Mouse (Mus musculus) neural tube, embryonic 11.5 days (tissue): ENCODE measurements around the gene Mrps7. TPM values are rescaled to one million over a fixed set of nuclear protein-coding genes. Genes with fewer than 3 reads are reported as not detected.
"Not testable (repeated sequence)": the region's sequence is repeated elsewhere in the genome, so short reads cannot be mapped to it uniquely, and the experiment has no call there.

Experiments used
- ATAC-seq: fragments of 200-750 bp; cut with Nextera tagmentation; 2 replicates; pipeline ENCODE4 v1.8.0; 2017; ENCODE audit warnings: moderate number of reproducible peaks, mild to moderate bottlenecking, moderate TSS enrichment, moderate library complexity; ENCODE audit not compliant: insufficient read depth, low FRiP score, low TSS enrichment
- DNase-seq: peaks from one replicate; pipeline ENCODE4 v3.0.0-alpha.2; 2015; ENCODE audit warnings: low spot score
- H3K27ac ChIP-seq: fragments of 300-500 bp; sonication (generic); 2 replicates; pipeline ENCODE4 v1.5.1; 2014; ENCODE audit warnings: low read depth, mild to moderate bottlenecking, low read length
- H3K27me3 ChIP-seq: fragments of 300-500 bp; sonication (generic); 2 replicates; pipeline ENCODE4 v1.6.1; 2014; ENCODE audit warnings: mild to moderate bottlenecking, low read length, mixed read lengths; ENCODE audit not compliant: control insufficient read depth, insufficient read depth
- H3K36me3 ChIP-seq: fragments of 300-500 bp; sonication (generic); 2 replicates; pipeline ENCODE4 v1.6.1; 2014; ENCODE audit warnings: mild to moderate bottlenecking, low read length, moderate library complexity, mixed read lengths; ENCODE audit not compliant: control insufficient read depth, insufficient read depth
- H3K4me1 ChIP-seq: fragments of 300-500 bp; sonication (generic); 2 replicates; pipeline ENCODE4 v1.6.1; 2014; ENCODE audit warnings: low read length, mixed read lengths; ENCODE audit not compliant: control insufficient read depth, insufficient read depth
- H3K4me2 ChIP-seq: fragments of 300-500 bp; sonication (generic); 2 replicates; pipeline ENCODE4 v1.6.1; 2014; ENCODE audit warnings: low read depth, mild to moderate bottlenecking, moderate library complexity
- H3K4me3 ChIP-seq: fragments of 300-500 bp; sonication (generic); 2 replicates; pipeline ENCODE4 v1.5.1; 2014; ENCODE audit warnings: low read depth, low read length
- H3K9ac ChIP-seq: fragments of 300-500 bp; sonication (generic); 2 replicates; pipeline ENCODE4 v1.6.1; 2014; ENCODE audit warnings: mild to moderate bottlenecking, low read length
- H3K9me3 ChIP-seq: fragments of 300-500 bp; sonication (generic); 2 replicates; pipeline ENCODE4 v1.6.1; 2016; ENCODE audit warnings: low read length; ENCODE audit not compliant: control insufficient read depth
- WGBS: fragments of 180-500 bp; shearing (Covaris S2); extraction: QIAGEN DNeasy Blood & Tissue Kit; methylation state at CpG from one replicate; pipeline ENCODE4 v1.1.7; 2014; 5-methylcytosine and 5-hydroxymethylcytosine counted together
- polyA plus RNA-seq: library from polyadenylated mRNA; unstranded; fragments of >200 nt; fragmentation: Nextera tagmentation; extraction: Ambion mirVana; gene quantifications from 2 replicates; pipeline ENCODE4 v1.2.1, GENCODE M21; 2014

Mrps7 gene
- polyA plus RNA-seq, 1 experiment from 2014 or later = 95.5 TPM

DNA sequence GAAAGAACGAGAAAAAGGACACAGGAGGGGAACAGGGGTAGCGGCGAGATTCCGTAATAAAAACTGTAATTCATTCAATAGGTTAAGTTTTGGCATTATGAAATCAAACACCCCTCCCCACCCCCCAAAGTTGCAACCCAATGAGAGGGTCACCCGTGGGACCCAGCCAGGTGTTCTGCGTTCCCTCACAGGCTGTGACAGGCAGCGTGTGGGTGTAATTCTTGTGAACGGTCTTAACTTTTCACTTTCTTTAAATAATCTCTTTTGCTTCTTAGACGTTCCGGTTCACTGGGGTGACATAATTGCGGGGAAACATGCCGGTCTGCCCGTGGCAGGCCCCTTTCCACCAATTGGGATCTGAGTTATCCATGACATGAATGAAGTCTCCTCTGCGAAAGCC, 41.8 kb downstream of the Mrps7 start:
- not testable (repeated sequence) for ATAC-seq, DNase-seq, H3K4me1 ChIP-seq, H3K27me3 ChIP-seq, H3K27ac ChIP-seq, H3K9me3 ChIP-seq, H3K4me2 ChIP-seq, H3K4me3 ChIP-seq, H3K9ac ChIP-seq, H3K36me3 ChIP-seq
- 97% methylated on average over 14 of the region's 14 CpGs for WGBS

DNA sequence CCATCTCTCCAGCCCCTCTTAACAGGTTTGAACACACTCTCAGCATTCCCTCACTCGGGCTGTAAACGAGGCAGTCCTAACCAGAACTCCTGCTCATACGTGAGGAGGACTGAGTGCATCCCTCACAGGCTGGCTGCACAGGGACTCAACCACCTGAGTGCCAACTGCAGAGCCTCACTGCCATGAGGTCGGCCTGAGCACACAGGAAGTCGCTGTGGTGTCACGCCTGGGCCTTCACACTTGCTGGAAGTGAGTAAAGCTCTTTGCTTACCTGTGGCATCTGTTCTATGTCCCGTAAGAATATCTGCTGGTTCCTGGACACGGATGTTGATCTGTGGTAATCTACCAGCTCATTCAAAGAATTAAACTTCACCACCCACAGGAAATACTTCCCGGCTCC, 42.7 kb downstream of the Mrps7 start:
- H3K27me3 ChIP-seq = no peaks in the 10 kb centered on the region
- H3K4me2 ChIP-seq = no peak overlapping the region
- no peak overlapping the region for H3K27ac ChIP-seq
- no peak overlapping the region for H3K9ac ChIP-seq
- no peak for DNase-seq
- H3K36me3 ChIP-seq = no peaks in the 10 kb centered on the region
- H3K4me1 ChIP-seq = no peaks in the 10 kb centered on the region
- 93% methylated on average over 9 of the region's 9 CpGs for WGBS
- H3K9me3 ChIP-seq = no peaks in the 10 kb centered on the region
- no peak for ATAC-seq
- no peak overlapping the region for H3K4me3 ChIP-seq

DNA sequence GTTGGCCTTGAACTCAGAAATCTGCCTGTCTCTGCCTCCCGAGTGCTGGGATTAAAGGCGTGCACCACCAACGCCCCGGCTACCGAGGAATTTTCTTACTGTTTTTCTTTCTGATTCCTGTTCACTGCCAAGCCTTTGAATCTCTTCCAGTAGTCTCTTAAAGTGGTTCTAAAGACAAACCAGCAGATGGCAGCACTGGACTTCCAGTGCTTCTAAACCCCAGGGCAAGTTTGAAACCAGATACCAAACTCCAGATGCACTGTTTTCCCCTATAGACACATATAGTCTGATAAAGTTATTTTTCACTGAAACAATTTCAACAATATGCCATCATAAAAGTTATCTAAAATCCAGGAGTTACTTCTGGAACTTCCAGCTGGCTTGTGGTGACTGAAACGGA, 43.7 kb downstream of the Mrps7 start:
- H3K9ac ChIP-seq = no peak overlapping the region
- H3K27me3 ChIP-seq = no peaks in the 10 kb centered on the region
- H3K36me3 ChIP-seq = no peaks in the 10 kb centered on the region
- peak; percentile 61 for DNase-seq
- no peak overlapping the region for H3K4me2 ChIP-seq
- H3K9me3 ChIP-seq = no peaks in the 10 kb centered on the region
- H3K4me1 ChIP-seq = no peaks in the 10 kb centered on the region
- H3K27ac ChIP-seq = 0 out of 2 replicates have a peak overlapping the region, but pooled peaks have one; percentile 6
- 67% methylated on average over 6 of the region's 6 CpGs for WGBS
- no peak for ATAC-seq
- no peak overlapping the region for H3K4me3 ChIP-seq

DNA sequence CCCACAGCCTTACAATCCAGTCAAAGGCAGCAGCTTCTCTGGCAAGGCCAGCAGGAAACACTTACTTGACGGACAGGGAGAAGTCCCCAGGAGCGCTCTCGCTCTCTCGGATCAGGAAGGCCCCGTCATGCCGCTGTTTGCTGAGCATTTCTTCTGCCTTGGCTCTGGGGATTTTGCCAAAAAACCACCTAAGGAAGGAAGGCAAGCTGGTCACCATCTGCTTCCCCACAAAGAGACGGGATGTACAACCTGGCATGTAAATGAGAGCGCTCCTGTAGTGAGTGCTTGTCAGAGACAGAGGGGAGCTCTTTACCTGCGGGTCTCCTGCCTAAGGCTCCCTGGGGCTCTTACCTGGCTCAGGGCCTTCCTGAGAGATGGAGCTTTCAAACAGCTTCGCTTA, 46.0 kb downstream of the Mrps7 start:
- Histone ChIP-seq H3K4me1 (no peaks in the 10 kb centered on the region), H3K4me2 (no peak overlapping the region), H3K9ac (no peak overlapping the region), H3K9me3 (no peaks in the 10 kb centered on the region), H3K4me3 (no peak overlapping the region), H3K27me3 (no peaks in the 10 kb centered on the region), H3K27ac (no peak overlapping the region), H3K36me3 (no peaks in the 10 kb centered on the region; the same call in 1 of the 2 replicates)
- 81% methylated on average over 10 of the region's 10 CpGs for WGBS
- ATAC-seq (no peak), DNase-seq (no peak)

DNA sequence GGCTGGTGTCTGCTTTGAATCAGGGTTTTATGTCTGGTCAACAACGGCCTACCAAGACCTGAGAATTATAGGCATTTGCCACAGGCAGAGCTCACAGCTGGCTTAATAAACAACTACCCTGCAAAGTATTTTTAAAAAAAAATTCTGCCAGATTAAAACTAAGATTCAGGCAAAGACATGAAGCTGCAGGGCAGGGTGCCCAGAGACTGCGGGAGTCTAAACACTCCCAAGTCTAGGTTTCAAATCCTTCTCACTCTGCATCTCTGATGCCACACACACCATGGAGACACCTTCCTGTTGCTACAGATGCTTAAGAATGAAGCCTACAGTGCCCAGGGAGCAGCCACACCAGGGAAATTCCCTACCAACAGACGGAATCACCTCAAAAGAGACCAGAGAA, 48.0 kb downstream of the Mrps7 start:
- no peaks in the 10 kb centered on the region for H3K9me3 ChIP-seq
- WGBS = 93% methylated on average over 3 of the region's 3 CpGs
- H3K4me2 ChIP-seq = no peak overlapping the region
- ATAC-seq (no peak), DNase-seq (no peak)
- no peaks in the 10 kb centered on the region; the same call in 1 of the 2 replicates for H3K36me3 ChIP-seq
- no peaks in the 10 kb centered on the region for H3K4me1 ChIP-seq
- no peak overlapping the region for H3K4me3 ChIP-seq
- H3K9ac ChIP-seq = no peak overlapping the region
- no peak overlapping the region for H3K27ac ChIP-seq
- no peaks in the 10 kb centered on the region for H3K27me3 ChIP-seq

DNA sequence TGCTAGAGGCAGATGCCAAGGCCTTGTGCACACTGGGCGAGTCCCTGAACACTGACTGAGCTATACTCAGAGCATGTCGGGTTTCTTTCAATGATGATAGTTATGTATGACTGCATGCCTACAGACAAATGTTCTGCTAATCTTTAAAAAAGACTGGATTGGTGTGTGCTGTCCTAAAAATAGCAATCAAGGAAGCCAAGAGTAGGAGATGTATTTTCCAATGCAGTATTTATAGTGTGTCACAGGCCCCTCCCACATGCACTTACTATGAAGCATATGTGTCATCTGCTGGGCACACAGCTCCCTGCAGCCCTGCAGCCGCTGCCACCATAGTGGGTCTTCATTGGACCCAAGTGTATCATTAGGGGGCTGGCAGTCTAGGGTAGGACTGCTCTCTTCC, 49.5 kb downstream of the Mrps7 start:
- no peak for DNase-seq
- Histone ChIP-seq H3K4me1 (no peaks in the 10 kb centered on the region), H3K27ac (no peak overlapping the region), H3K4me2 (no peak overlapping the region), H3K27me3 (no peaks in the 10 kb centered on the region), H3K4me3 (no peak overlapping the region), H3K36me3 (no peaks in the 10 kb centered on the region; the same call in 1 of the 2 replicates), H3K9ac (no peak overlapping the region), H3K9me3 (no peaks in the 10 kb centered on the region)
- 90% methylated on average over 3 of the region's 3 CpGs for WGBS
- ATAC-seq = no peak

DNA sequence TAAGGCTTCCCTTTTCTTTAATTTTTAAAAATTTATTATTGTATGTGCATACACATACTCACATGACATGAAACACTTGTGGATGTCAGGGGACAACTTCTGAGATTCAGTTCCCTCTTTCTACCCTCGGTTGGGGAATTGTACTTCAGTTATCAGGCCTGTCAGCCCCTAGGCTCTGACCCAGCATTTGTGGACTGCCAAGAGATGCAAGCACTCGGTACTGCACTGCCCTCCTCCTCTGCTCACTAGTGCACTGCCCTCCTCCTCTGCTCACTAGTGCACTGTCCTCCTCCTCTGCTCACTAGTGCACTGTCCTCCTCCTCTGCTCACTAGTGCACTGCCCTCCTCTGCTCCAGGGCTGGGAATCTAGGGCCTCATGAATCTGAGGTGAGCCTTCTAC, 50.4 kb downstream of the Mrps7 start:
- ATAC-seq (no peak), DNase-seq (no peak)
- Histone ChIP-seq H3K4me1 (no peaks in the 10 kb centered on the region), H3K9ac (no peak overlapping the region), H3K4me2 (no peak overlapping the region), H3K4me3 (no peak overlapping the region), H3K36me3 (no peaks in the 10 kb centered on the region; the same call in 1 of the 2 replicates), H3K27me3 (no peaks in the 10 kb centered on the region), H3K27ac (no peak overlapping the region), H3K9me3 (no peaks in the 10 kb centered on the region)
- WGBS = 85% methylated on average over 2 of the region's 2 CpGs

Other genes with a start within 250 kb of the Mrps7 start
- 13.1 and 16.1 TPM in 2 replicates for gene Hid1, start 236.2 kb upstream of the Mrps7 start, polyA plus RNA-seq
- 18.1 and 18.5 TPM in 2 replicates for gene Cdr2l, start 222.0 kb upstream of the Mrps7 start, polyA plus RNA-seq
- 221 and 230 TPM in 2 replicates for gene Mrpl58, start 200.2 kb upstream of the Mrps7 start, polyA plus RNA-seq
- gene Atp5h, start 184.0 kb upstream of the Mrps7 start, polyA plus RNA-seq = 866 and 868 TPM in 2 replicates
- gene Kctd2, start 183.8 kb upstream of the Mrps7 start, polyA plus RNA-seq = 22.0 and 25.7 TPM in 2 replicates
- 0.12 TPM in 1 of 2 replicates, not detected in the other for gene Trim80, start 163.4 kb upstream of the Mrps7 start, polyA plus RNA-seq
- gene Slc16a5, start 141.5 kb upstream of the Mrps7 start, polyA plus RNA-seq = 0.11 and 0.22 TPM in 2 replicates
- gene Armc7, start 128.3 kb upstream of the Mrps7 start, polyA plus RNA-seq = 7.8 and 8.3 TPM in 2 replicates
- 76.0 and 77.0 TPM in 2 replicates for gene Nt5c, start 112.1 kb upstream of the Mrps7 start, polyA plus RNA-seq
- gene Jpt1, start 89.5 kb upstream of the Mrps7 start, polyA plus RNA-seq = 870 and 877 TPM in 2 replicates
- 1,294 and 1,337 TPM in 2 replicates for gene Sumo2, start 67.6 kb upstream of the Mrps7 start, polyA plus RNA-seq
- 174 and 187 TPM in 2 replicates for gene Nup85, start 39.5 kb upstream of the Mrps7 start, polyA plus RNA-seq
- 31.4 and 31.7 TPM in 2 replicates for gene Gga3, start 126 bp downstream of the Mrps7 start, polyA plus RNA-seq
- gene Mif4gd, start 9.0 kb downstream of the Mrps7 start, polyA plus RNA-seq = 17.1 and 17.7 TPM in 2 replicates
- gene Slc25a19, start 24.4 kb downstream of the Mrps7 start, polyA plus RNA-seq = 23.0 and 25.4 TPM in 2 replicates
- 86.7 and 89.8 TPM in 2 replicates for gene Grb2, start 104.7 kb downstream of the Mrps7 start, polyA plus RNA-seq
- 18.6 and 19.0 TPM in 2 replicates for gene Tmem94, start 161.5 kb downstream of the Mrps7 start, polyA plus RNA-seq
- 16.4 and 19.1 TPM in 2 replicates for gene Caskin2, start 209.7 kb downstream of the Mrps7 start, polyA plus RNA-seq
- gene Tsen54, start 210.8 kb downstream of the Mrps7 start, polyA plus RNA-seq = 26.1 and 29.8 TPM in 2 replicates
- 6.1 and 6.5 TPM in 2 replicates for gene Llgl2, start 220.1 kb downstream of the Mrps7 start, polyA plus RNA-seq